Mouse (Mus musculus) myocyte (in vitro differentiated cells): Measurements from ENCODE around the gene Znrf2.

Experiments
- CEBPB ChIP-seq: IDR thresholded peaks from 2 replicates; pipeline ENCODE4 v1.6.1; 2011; ENCODE audit warnings: mild to moderate bottlenecking, moderate library complexity; ENCODE audit not compliant: poor library complexity, insufficient read depth, severe bottlenecking
- E2F4 ChIP-seq: IDR thresholded peaks from one replicate; pipeline ENCODE4 v1.6.1; 2011; ENCODE audit warnings: mild to moderate bottlenecking, control low read depth, moderate library complexity; ENCODE audit not compliant: insufficient read depth
- MAX ChIP-seq: IDR thresholded peaks from one replicate; pipeline ENCODE4 v1.6.1; 2011; ENCODE audit warnings: low read depth, mild to moderate bottlenecking, control low read depth
- POLR2A ChIP-seq: IDR thresholded peaks from one replicate; pipeline ENCODE4 v1.6.1; 2011; ENCODE audit warnings: low read depth, mild to moderate bottlenecking, control low read depth, moderate library complexity; ENCODE audit not compliant: insufficient read length
- SRF ChIP-seq: IDR thresholded peaks from one replicate; pipeline ENCODE4 v1.6.1; 2011; ENCODE audit warnings: low read depth; ENCODE audit not compliant: control insufficient read depth, insufficient read length
- TCF12 ChIP-seq: IDR thresholded peaks from one replicate; pipeline ENCODE4 v1.6.1; 2011; ENCODE audit warnings: mild to moderate bottlenecking, control low read depth; ENCODE audit not compliant: poor library complexity, insufficient read depth, severe bottlenecking
- USF1 ChIP-seq: IDR thresholded peaks from one replicate; pipeline ENCODE4 v1.6.1; 2011; ENCODE audit warnings: low read depth, mild to moderate bottlenecking, control low read depth, moderate library complexity

- TF ChIP-seq E2F4 (no peak), TCF12 (no peak), MAX (no peak), POLR2A (no peak), CEBPB (no peak), SRF (no peak), USF1 (no peak)
Observed at GRCm38 (mm10) chr6:54828274-54828673, 11.6 kb downstream of the Znrf2 start.
